Mouse (Mus musculus) limb, embryonic 11.5 days (tissue): Measurements from ENCODE around the gene Farp1. TPM values are rescaled to one million over a fixed set of nuclear protein-coding genes. Genes with fewer than 3 reads are reported as not detected.

Source experiments
- ATAC-seq: fragments of 200-750 bp; cut with Nextera tagmentation; 2 replicates; pipeline ENCODE4 v1.8.0; 2017; ENCODE audit warnings: low read depth; ENCODE audit not compliant: insufficient number of reproducible peaks, low FRiP score, low TSS enrichment
- DNase-seq: peaks from one replicate; pipeline ENCODE4 v3.0.0-alpha.2; 2015; ENCODE audit warnings: low spot score
- H3K27ac ChIP-seq: fragments of 300-500 bp; sonication (generic); replicated peaks from 2 replicates; pipeline ENCODE4 v1.5.1; 2014; ENCODE audit warnings: low read depth, mild to moderate bottlenecking, low read length
- H3K27me3 ChIP-seq: fragments of 300-500 bp; sonication (generic); 2 replicates; pipeline ENCODE4 v1.6.1; 2014; ENCODE audit warnings: mild to moderate bottlenecking, low read length, mixed read lengths; ENCODE audit not compliant: control insufficient read depth, insufficient read depth
- H3K36me3 ChIP-seq: fragments of 300-500 bp; sonication (generic); 2 replicates; pipeline ENCODE4 v1.6.1; 2014; ENCODE audit warnings: mild to moderate bottlenecking, low read length, moderate library complexity, mixed read lengths; ENCODE audit not compliant: control insufficient read depth, insufficient read depth
- H3K4me1 ChIP-seq: fragments of 300-500 bp; sonication (generic); 2 replicates; pipeline ENCODE4 v1.6.1; 2014; ENCODE audit warnings: low read length, mixed read lengths; ENCODE audit not compliant: control insufficient read depth, insufficient read depth
- H3K4me2 ChIP-seq: fragments of 300-500 bp; sonication (generic); 2 replicates; pipeline ENCODE4 v1.6.1; 2014; ENCODE audit warnings: low read depth, mild to moderate bottlenecking, moderate library complexity; ENCODE audit not compliant: severe bottlenecking
- H3K4me3 ChIP-seq: fragments of 300-500 bp; sonication (generic); 2 replicates; pipeline ENCODE4 v1.5.1; 2014; ENCODE audit warnings: low read depth, low read length
- H3K9ac ChIP-seq: fragments of 300-500 bp; sonication (generic); 2 replicates; pipeline ENCODE4 v1.6.1; 2014; ENCODE audit warnings: mild to moderate bottlenecking, low read length
- H3K9me3 ChIP-seq: fragments of 300-500 bp; sonication (generic); 2 replicates; pipeline ENCODE4 v1.6.1; 2016; ENCODE audit warnings: low read length; ENCODE audit not compliant: control insufficient read depth
- WGBS: fragments of 180-500 bp; shearing (Covaris S2); extraction: QIAGEN DNeasy Blood & Tissue Kit; methylation state at CpG from one replicate; pipeline ENCODE4 v1.1.7; 2014; 5-methylcytosine and 5-hydroxymethylcytosine counted together
- polyA plus RNA-seq: library from polyadenylated mRNA; unstranded; fragments of >200 nt; fragmentation: Nextera tagmentation; extraction: Ambion mirVana; gene quantifications from 2 replicates; pipeline ENCODE4 v1.2.1, GENCODE M21; 2014

Farp1 gene
- polyA plus RNA-seq, 1 experiment from 2014 or later, result 57.6 TPM

DNA sequence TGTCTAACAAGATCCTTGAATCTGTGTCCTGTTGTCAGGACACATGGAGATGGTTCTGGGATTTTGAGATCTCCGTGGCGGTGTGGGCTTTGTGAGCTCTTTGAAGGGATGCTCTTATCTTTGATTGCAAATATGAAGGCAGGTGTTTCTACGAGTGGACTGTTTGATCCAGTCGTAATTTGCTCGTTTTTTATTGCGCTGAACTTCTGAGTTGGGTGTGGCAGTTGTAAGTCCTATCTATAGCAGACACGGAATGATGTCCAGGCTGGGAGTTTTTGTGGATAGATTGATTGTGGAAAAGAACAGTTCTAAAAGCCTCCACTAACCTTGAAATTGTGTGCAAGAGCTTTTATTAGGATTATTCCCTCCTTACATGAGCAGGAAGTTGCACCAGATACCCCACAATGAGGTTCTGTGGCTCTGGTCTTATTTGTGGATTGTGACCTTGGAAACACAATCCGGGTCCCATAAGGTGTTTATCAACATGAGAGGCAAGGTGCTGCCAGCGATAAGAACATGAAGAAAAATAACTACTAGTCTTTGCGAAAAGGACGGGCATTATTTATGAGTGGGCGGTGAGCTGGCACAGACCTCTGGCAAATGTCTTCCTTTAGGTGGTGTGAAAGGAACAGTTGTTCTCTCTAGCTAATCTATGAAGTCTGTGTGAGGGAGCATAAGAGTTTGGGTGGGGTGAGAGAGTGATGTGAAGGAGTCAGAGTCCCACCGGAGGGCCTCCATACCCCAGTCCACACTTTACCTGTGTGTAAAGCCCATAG is 75.7 kb downstream of the Farp1 start:
- WGBS, result 76% methylated on average over 13 of the region's 13 CpGs
- no peak overlapping the region for H3K27ac ChIP-seq

DNA sequence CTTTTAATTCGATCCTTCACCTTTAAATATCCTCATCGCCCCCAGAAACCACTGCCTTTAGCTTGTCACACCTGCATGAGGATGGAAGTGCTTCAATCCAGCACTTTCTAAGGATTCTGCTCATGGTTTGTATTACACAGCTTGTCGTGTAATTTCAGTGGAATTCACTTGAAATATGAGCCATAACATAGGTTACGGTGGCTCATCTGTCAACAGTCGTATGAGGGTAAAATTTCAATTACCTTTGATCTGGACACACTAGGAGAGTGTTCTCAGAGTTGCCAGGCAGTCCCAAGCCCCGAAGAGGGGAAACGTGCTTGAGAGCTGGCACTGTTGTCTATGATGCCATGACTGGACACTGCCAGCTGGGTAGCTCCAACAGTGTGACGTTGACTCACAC is 77.1 kb downstream of the Farp1 start:
- Histone ChIP-seq H3K36me3 (no peaks in the 10 kb centered on the region), H3K27ac (no peak overlapping the region), H3K4me3 (no peak overlapping the region), H3K27me3 (no peaks in the 10 kb centered on the region), H3K9me3 (no peaks in the 10 kb centered on the region), H3K9ac (no peak overlapping the region), H3K4me2 (no peak overlapping the region), H3K4me1 (peaks cover 37% of the 10 kb centered on the region)
- DNase-seq (no peak), ATAC-seq (no peak)
- 62% methylated on average over 8 of the region's 8 CpGs for WGBS

More for the DNA sequence above, 75.7 kb downstream of the Farp1 start:
- Histone ChIP-seq H3K4me3 (no peak overlapping the region), H3K4me2 (no peak overlapping the region), H3K4me1 (peaks cover 51% of the 10 kb centered on the region), H3K36me3 (no peaks in the 10 kb centered on the region), H3K27me3 (no peaks in the 10 kb centered on the region), H3K9ac (no peak overlapping the region), H3K9me3 (no peaks in the 10 kb centered on the region)
- DNase-seq (no peak), ATAC-seq (no peak)

DNA sequence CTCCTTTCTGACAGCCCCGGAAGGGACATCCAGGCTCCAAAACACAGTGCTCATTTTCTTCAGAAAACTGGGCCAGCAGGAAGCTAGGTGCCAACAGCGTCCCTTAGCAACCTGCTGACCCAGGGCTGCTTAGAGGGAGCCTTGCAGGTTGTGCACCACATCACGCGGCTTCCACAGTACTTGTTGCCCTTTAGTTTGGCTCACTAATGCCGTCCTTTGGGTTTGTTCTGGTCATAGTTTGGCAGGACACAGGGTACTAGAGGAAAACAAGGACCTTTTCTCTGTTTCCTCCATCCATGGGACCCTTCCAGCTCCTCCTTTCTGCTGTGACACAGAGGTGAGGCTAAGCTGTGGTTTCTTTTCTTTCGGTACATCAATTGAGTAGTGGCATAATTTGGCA is 78.8 kb downstream of the Farp1 start:
- no peak overlapping the region for H3K27ac ChIP-seq
- no peak overlapping the region for H3K4me3 ChIP-seq
- 91% methylated on average over 6 of the region's 6 CpGs for WGBS
- ATAC-seq (no peak), DNase-seq (no peak)
- H3K36me3 ChIP-seq, result no peaks in the 10 kb centered on the region; the same call in 1 of the 2 replicates
- no peak overlapping the region for H3K4me2 ChIP-seq
- H3K4me1 ChIP-seq, result peaks cover 22% of the 10 kb centered on the region
- H3K27me3 ChIP-seq, result no peaks in the 10 kb centered on the region
- H3K9ac ChIP-seq, result no peak overlapping the region
- H3K9me3 ChIP-seq, result no peaks in the 10 kb centered on the region

DNA sequence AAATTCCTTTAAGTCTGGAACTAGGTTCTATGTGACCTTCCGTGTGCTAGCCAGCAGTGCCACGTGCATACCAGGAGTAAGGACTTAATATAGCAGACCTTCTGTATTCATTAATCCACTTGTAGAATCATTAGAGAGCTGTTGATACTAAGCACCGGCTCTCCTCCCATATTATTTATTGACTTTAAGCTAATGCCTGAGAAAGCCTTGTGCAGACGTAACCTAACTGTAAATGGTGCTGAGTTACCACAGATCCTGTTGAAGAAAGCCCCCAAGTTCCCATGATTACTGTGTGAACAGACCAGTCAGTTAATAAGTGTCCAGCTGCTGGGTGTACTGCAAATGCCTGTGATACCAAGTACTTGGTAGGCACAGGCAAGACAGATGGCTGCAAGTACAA is 81.7 kb downstream of the Farp1 start:
- Histone ChIP-seq H3K27ac (no peak overlapping the region), H3K36me3 (no peaks in the 10 kb centered on the region; the same call in 1 of the 2 replicates), H3K9me3 (no peaks in the 10 kb centered on the region), H3K9ac (no peak overlapping the region), H3K4me1 (peaks cover 8% of the 10 kb centered on the region), H3K27me3 (no peaks in the 10 kb centered on the region), H3K4me3 (no peak overlapping the region), H3K4me2 (no peak overlapping the region)
- ATAC-seq, result no peak
- no peak for DNase-seq
- WGBS, result 81% methylated on average over 4 of the region's 4 CpGs

DNA sequence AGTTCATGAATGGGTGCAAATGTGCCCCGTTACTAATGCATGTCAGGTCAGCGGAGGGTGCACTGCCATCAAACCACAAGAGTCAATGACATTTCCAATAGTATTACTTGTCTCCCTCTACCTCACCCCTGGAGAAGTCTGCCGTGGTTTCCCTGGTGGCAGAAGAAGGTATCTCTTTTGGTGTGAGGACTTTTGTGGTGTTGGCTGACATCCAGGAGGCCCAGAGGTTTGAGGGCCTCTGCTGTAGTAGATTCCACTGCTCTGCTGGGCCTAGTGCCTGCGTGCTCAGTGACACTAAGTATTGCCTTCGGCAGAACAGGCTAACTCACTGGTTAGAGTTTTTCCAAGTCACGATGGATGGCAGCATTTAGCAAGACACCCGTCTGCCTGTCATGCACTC is 83.9 kb downstream of the Farp1 start:
- no peaks in the 10 kb centered on the region for H3K9me3 ChIP-seq
- H3K27ac ChIP-seq, result no peak overlapping the region
- ATAC-seq (no peak), DNase-seq (no peak)
- no peak overlapping the region for H3K4me2 ChIP-seq
- no peaks in the 10 kb centered on the region; the same call in 1 of the 2 replicates for H3K36me3 ChIP-seq
- no peak overlapping the region for H3K9ac ChIP-seq
- 88% methylated on average over 7 of the region's 7 CpGs for WGBS
- H3K27me3 ChIP-seq, result no peaks in the 10 kb centered on the region
- H3K4me3 ChIP-seq, result no peak overlapping the region
- H3K4me1 ChIP-seq, result peaks cover 6% of the 10 kb centered on the region; the same call in 1 of the 2 replicates

DNA sequence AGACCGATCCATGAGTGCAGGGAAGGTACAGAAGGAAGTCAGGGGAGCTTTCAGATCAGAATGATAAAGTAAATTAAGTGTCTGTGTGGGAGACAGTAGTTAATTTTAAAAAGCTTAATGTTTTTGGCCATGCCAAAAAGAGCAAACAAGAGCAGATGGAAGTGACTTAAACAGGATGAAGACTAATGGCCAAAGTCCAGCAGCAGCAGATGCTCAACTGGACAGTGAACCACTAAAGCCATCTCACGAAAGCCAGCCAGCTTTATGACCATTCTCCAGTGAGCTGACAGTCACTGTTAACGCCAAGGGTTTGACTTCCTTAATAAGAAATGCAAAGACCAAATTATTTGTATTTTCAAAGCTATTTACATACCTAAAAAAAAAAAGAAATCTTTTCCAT is 86.7 kb downstream of the Farp1 start:
- peaks cover 10% of the 10 kb centered on the region for H3K4me1 ChIP-seq

DNA sequence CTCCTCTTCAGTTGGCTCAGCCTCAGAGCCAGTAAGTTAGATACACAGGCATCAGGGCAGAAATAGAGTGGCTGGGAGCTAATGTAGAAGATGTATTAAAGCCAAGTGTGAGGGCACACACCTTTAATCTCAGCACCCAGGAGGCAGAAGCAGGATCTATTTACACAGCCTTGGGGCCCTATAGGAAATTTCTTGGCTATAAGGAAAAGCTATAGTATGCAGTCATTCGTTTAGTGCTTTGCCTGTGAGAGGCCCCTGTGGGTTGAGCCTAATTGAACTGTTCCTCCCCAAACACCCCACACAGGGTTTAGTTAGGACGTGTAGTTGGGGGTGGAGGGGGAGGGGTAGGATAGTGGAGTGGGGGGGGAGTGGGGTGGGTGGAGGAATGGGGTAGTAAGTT is 87.9 kb downstream of the Farp1 start:
- DNase-seq (no peak), ATAC-seq (no peak)
- Histone ChIP-seq H3K36me3 (no peaks in the 10 kb centered on the region), H3K9ac (no peak overlapping the region), H3K27me3 (no peaks in the 10 kb centered on the region), H3K9me3 (no peaks in the 10 kb centered on the region), H3K4me2 (no peak overlapping the region), H3K4me1 (peaks cover 10% of the 10 kb centered on the region), H3K27ac (0 out of 2 replicates have a peak overlapping the region, but pooled peaks have one; percentile 10), H3K4me3 (no peak overlapping the region)
- 23% methylated on average over 2 of the region's 2 CpGs for WGBS

More for the DNA sequence above, 86.7 kb downstream of the Farp1 start:
- DNase-seq, result no peak
- no peak overlapping the region for H3K9ac ChIP-seq
- ATAC-seq, result no peak
- 69% methylated on average over 3 of the region's 3 CpGs for WGBS
- no peak overlapping the region for H3K27ac ChIP-seq
- H3K9me3 ChIP-seq, result no peaks in the 10 kb centered on the region
- H3K27me3 ChIP-seq, result no peaks in the 10 kb centered on the region
- H3K4me2 ChIP-seq, result no peak overlapping the region
- no peaks in the 10 kb centered on the region; the same call in 1 of the 2 replicates for H3K36me3 ChIP-seq
- H3K4me3 ChIP-seq, result no peak overlapping the region

DNA sequence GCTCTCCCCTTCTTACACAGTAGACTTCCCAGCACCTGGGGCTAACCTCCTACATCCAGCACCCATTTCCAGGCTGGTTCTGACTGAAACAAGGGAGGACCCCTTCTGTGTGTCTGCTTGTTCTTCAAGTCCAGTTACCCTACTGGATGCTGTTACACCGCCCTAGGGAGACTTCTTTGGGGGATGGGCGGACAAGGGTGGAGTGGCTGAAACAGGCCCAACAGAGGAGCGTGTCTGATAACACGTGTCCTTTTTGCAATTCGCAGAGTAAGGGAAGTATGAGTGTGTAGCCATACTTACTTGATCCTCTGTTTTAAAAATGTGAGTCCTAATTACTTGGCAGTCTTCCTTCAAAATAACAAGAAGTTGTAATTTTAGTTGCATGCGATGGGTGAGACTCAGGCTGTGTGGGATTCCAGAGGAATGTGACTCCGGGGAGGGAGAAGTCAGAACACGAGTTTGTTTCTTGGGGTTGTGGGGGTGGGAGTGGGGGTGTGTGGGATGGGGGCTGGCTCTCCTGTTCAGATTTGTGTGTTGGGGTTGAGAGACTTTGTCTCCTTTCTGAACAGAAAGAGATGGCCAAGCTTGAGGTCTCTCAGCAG is 89.5 kb downstream of the Farp1 start:
- ATAC-seq, result no peak
- Histone ChIP-seq H3K27ac (no peak overlapping the region), H3K4me2 (no peak overlapping the region), H3K4me3 (no peak overlapping the region), H3K9ac (no peak overlapping the region), H3K27me3 (no peaks in the 10 kb centered on the region), H3K36me3 (no peaks in the 10 kb centered on the region), H3K4me1 (peaks cover 26% of the 10 kb centered on the region), H3K9me3 (no peaks in the 10 kb centered on the region)
- 88% methylated on average over 8 of the region's 8 CpGs for WGBS
- no peak for DNase-seq
